Mouse (Mus musculus): ENCODE results near the gene Padi6.

Padi6 gene

GRCm38 (mm10) chr4:140742543-140742942, at the start of gene Padi6:
TSS of gene Padi6 (minus strand) at chr4:140742643.
- no peak for DNase-seq (ENCODE audit: low spot score)

GRCm38 (mm10) chr4:140791071-140791470, 48.6 kb upstream of the Padi6 start:
- DNase-seq (ENCODE audit: low spot score): no peak

DNA sequence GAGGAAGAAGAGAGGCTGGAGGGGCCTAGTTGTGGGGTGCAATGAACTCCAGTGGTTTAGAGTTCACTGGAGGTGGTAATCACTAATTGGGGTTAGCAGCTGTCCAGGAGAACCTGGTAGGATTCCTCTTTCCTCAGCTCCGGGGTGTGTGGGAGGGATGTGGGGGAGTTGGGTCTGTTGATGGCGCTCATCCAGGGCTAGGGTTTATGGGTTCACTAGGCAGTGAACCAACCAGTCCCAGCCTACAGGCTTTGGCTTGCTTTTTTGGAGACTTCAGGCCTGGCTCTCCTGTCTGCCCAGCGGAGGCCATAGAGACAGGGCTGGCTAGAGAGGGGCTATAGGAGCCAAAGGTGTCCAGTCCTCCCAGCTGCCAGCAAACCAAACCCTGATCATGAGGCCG, 47.5 kb upstream of the Padi6 start:
- no peak for DNase-seq (ENCODE audit: low spot score)

DNA sequence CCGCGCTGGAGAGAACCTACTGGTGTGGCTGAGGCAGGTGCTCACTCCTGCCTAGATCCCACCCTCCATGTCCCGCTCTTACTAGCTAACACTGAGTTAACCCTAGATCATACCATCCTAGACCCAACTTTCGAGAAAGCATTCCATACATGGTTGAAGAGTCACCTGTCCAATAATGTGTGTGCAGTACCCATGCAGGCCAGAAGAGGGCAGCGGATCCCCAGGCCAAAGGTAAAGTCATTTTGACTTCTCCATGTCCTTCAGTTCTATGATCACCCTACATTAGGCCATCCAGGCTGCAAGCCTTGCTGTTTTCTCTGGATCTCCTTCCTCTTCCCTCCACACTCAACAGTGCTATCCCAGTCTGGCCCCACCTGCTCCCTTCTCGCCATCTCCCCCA, 46.5 kb upstream of the Padi6 start:
- DNase-seq (ENCODE audit: low spot score): peak; percentile 79

DNA sequence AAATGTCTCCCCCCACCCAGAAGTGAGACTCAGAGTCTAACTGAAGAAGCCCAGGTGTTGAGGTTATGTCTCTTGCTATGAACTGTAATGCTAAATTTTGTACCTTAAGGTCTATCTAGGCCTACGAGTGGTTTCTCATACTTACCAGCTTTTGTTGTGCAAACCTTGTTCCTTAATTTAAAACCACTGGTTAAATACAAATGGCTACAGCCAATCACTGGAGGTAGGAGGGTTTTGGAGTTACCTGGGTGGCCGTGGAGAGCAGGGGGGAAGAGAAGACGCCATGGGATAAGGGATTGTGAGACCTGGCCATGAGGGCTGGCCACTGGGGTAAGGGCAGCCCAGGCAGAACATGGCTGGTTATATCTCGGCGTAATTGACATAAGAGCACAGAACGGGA, 45.8 kb upstream of the Padi6 start:
- DNase-seq (ENCODE audit: low spot score): no peak

DNA sequence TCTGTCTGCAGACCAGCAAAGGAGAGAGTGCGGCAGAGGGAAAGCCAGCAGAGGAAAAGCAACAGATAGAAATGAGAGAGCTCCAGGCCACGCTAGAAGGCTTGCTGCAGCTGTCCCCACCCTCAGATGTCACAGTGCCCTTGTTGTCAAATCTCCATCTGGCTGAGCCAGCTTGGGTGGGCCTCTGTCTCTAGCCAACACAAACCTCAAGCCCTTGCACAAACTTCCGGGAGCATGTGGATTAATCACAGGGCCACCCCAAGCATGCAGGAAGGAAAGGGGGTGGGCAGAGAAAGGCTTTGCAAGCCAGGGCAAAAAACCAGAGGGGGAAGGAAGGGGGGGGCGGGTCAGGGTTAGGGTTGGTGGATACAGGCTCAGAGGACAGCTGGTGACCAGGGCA, 45.0 kb upstream of the Padi6 start:
- DNase-seq (ENCODE audit: low spot score): no peak

- no peak for DNase-seq (ENCODE audit: low spot score)
Measured at GRCm38 (mm10) chr4:140785217-140785616, 42.8 kb upstream of the Padi6 start.

- no peak for DNase-seq (ENCODE audit: low spot score)
Measured at GRCm38 (mm10) chr4:140784292-140784945, 42.0 kb upstream of the Padi6 start.

- no peak for DNase-seq (ENCODE audit: low spot score)
Measured at GRCm38 (mm10) chr4:140782821-140783220, 40.4 kb upstream of the Padi6 start.

GRCm38 (mm10) chr4:140780507-140780906, 38.1 kb upstream of the Padi6 start:
- peak; percentile 32 for DNase-seq (ENCODE audit: low spot score)

GRCm38 (mm10) chr4:140779803-140780397, 37.5 kb upstream of the Padi6 start:
- DNase-seq (ENCODE audit: low spot score): peak; percentile 64

- DNase-seq (ENCODE audit: low spot score): no peak
Measured at GRCm38 (mm10) chr4:140776623-140777022, 34.2 kb upstream of the Padi6 start.

DNA sequence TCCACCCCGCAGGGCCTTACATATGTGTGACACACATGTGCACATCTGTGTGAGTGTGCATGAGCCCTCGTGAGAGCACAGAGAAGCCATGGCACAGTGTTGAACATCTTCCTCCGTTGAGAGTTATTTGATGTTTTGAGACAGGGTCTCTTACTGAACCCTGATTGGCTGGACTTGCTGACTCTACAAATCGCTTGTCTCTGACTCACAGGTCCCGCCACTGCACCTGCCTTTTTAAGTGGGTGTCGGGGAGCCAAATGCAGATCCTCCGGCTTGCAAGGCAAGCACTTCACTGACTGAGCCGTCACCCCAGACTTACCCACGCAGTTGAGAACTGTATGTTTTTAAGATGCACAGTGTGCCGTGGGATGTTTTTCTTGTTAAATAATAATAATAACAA, 33.4 kb upstream of the Padi6 start:
- DNase-seq (ENCODE audit: low spot score): no peak

DNA sequence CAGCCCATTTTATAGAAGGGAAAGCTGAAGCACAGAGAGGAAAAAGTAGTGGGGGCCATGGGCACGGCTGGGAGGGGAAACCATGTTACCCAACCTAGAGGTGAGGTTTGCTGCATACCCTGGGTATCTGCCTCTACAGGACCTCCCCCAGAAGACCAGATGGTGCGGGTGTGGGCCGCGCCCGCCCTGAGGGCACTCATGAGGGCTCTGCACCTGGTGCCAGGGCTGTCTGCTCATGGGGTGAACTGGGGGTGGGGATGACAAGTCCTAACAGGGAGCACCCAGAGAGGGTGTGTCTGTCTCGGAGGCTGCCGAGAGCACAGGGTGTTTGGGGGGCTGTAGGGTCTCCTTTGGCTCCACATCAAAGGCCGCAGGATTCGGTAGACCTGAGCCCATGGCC, 32.5 kb upstream of the Padi6 start:
- no peak for DNase-seq (ENCODE audit: low spot score)

- no peak for DNase-seq (ENCODE audit: low spot score)
Measured at GRCm38 (mm10) chr4:140774025-140774800, 31.8 kb upstream of the Padi6 start, which contains the start of gene Padi4. TSS of gene Padi4 (minus strand) at chr4:140774236.

DNA sequence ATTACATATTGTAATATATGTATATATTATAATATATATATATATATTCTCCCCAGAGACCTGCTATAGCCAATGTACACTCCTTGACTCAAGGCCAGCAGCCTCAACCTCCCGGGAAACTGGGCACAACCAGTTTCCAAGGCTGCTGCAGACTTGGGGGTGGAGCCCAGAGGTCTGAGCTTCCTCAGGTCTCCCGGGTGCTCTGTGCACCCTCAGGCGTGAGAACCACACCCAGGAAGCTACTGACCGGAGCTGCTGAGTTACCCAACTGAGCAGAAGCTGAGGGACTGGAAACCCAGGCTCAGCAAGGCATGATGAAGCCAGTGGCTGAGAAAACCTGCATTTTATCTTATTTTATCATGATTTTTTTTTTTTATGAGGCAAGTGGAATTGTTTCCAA, 28.6 kb upstream of the Padi6 start:
- DNase-seq (ENCODE audit: low spot score): no peak

GRCm38 (mm10) chr4:140770433-140770832, 28.0 kb upstream of the Padi6 start:
- DNase-seq (ENCODE audit: low spot score): peak; percentile 63

DNA sequence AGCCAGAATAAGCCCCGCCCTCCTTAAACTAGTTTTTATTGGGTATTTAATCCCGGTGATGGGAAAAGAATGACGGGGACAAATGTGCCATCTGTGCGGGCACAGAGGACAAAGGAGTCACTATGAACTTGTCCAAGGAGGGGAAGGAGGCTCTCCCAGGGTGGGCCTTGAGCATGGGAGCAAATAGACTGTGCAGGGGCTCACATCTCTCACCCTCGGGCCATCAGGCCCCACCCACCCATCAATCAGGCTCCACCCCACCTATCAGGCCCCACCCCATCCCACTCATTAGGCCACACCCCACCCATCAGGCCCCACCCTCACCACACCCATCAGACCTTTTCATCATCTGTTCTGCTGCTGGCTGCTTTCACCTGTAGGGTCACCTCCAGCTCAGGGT, 26.5 kb upstream of the Padi6 start:
- DNase-seq (ENCODE audit: low spot score): no peak

- DNase-seq (ENCODE audit: low spot score): no peak
Measured at GRCm38 (mm10) chr4:140765936-140766335, 23.5 kb upstream of the Padi6 start.

GRCm38 (mm10) chr4:140763158-140763557, 20.7 kb upstream of the Padi6 start:
- DNase-seq (ENCODE audit: low spot score): peak; percentile 76

GRCm38 (mm10) chr4:140761601-140762000, 19.2 kb upstream of the Padi6 start:
- DNase-seq (ENCODE audit: low spot score): no peak

GRCm38 (mm10) chr4:140755811-140756210, 13.4 kb upstream of the Padi6 start:
- DNase-seq (ENCODE audit: low spot score): no peak

GRCm38 (mm10) chr4:140753366-140753765, 10.9 kb upstream of the Padi6 start:
- DNase-seq (ENCODE audit: low spot score): no peak
